Mouse (Mus musculus) ES-E14 (cell line): ENCODE measurements at regions not wholly inside any gene's neighbourhood (a gene's known extent, or its start where the extent isn't known, plus 50 kb on each side); places are given as distances from the start of the nearest gene placed in this dataset.

Source experiments
- DNase-seq: peaks from one replicate; pipeline ENCODE4 v3.0.0-alpha.2; 2013; ENCODE audit warnings: low read depth, low spot score
- H3K27ac ChIP-seq: 2 replicates; pipeline ENCODE4 v1.5.1; 2012; ENCODE audit warnings: low read depth, mild to moderate bottlenecking, low read length, moderate library complexity, mixed read lengths; ENCODE audit not compliant: poor library complexity, insufficient read depth, severe bottlenecking
- H3K36me3 ChIP-seq: 2 replicates; pipeline ENCODE4 v1.6.1; 2012; ENCODE audit warnings: mild to moderate bottlenecking, low read length, moderate library complexity, mixed read lengths; ENCODE audit not compliant: control insufficient read depth, poor library complexity, insufficient read depth, severe bottlenecking
- H3K4me1 ChIP-seq, 2 experiments: fragments of 150-350 bp in 1 of 2; sonication (generic) in 1 of 2; 2 replicates each; pipeline ENCODE4 v1.6.1; 2012; ENCODE audit warnings: low read length in 2 of 2, mild to moderate bottlenecking in 1 of 2, mixed read lengths in 1 of 2; ENCODE audit not compliant: control insufficient read depth in 2 of 2, insufficient read depth in 2 of 2, poor library complexity in 1 of 2
- H3K4me3 ChIP-seq, 2 experiments: fragments of 150-350 bp in 1 of 2; sonication (generic) in 1 of 2; 2 replicates each; pipeline ENCODE4 v1.5.1; 2012; ENCODE audit warnings: low read length in 2 of 2, low read depth in 1 of 2, mild to moderate bottlenecking in 1 of 2, mixed read lengths in 1 of 2; ENCODE audit not compliant: insufficient read depth in 1 of 2, poor library complexity in 1 of 2, severe bottlenecking in 1 of 2
- H3K9ac ChIP-seq: 2 replicates; pipeline ENCODE4 v1.6.1; 2012; ENCODE audit warnings: low read depth, mild to moderate bottlenecking, low read length, mixed read lengths; ENCODE audit not compliant: poor library complexity, insufficient read depth, severe bottlenecking
- H3K9me3 ChIP-seq: fragments of 150-350 bp; sonication (generic); 2 replicates; pipeline ENCODE4 v1.6.1; 2012; ENCODE audit warnings: low read depth, mild to moderate bottlenecking, low read length; ENCODE audit not compliant: control insufficient read depth, insufficient read depth
- CHD2 ChIP-seq: IDR thresholded peaks from 2 replicates; pipeline ENCODE4 v1.6.1; 2014; ENCODE audit warnings: mild to moderate bottlenecking, low read depth, low read length, inconsistent platforms
- HCFC1 ChIP-seq: IDR thresholded peaks from 2 replicates; pipeline ENCODE4 v1.6.1; 2012; ENCODE audit warnings: low read length, inconsistent platforms, borderline replicate concordance; ENCODE audit not compliant: insufficient read depth
- MAFK ChIP-seq: IDR thresholded peaks from 2 replicates; pipeline ENCODE4 v1.6.1; 2014; ENCODE audit warnings: mild to moderate bottlenecking, low read depth, low read length, inconsistent platforms; ENCODE audit not compliant: insufficient read depth
- ZC3H11A ChIP-seq: IDR thresholded peaks from 2 replicates; pipeline ENCODE4 v1.6.1; 2012; ENCODE audit warnings: low read depth, mild to moderate bottlenecking, inconsistent platforms, low read length, borderline replicate concordance
- ZNF384 ChIP-seq: IDR thresholded peaks from 2 replicates; pipeline ENCODE4 v1.6.1; 2012; ENCODE audit warnings: low read depth, low read length, inconsistent platforms
- in situ Hi-C, 2 experiments: fragments of 600-800 bp; cut with MboI; formaldehyde crosslinking; loops; one replicate each; pipeline ENCODE4 v1.15.1; 2025; ENCODE audit warnings: low sequenced_read_pairs in 2 of 2, inconsistent platforms in 1 of 2; ENCODE audit not compliant: unreplicated experiment in 2 of 2

GRCm38 (mm10) chr1:186460742-186461141 is 245.0 kb downstream of the Tgfb2 start:
- in situ Hi-C loops = loop anchor here in 1 of 2 experiments (25.0 kb wide), 1 partner anchor 252 kb away; the partner anchor contains the start of gene Tgfb2
- Histone ChIP-seq H3K4me1 (peaks cover 0 to 3% of the 10 kb centered on the region in 2 experiments; a peak in 1 of 4 replicates), H3K36me3 (no peaks in the 10 kb centered on the region), H3K27ac (no peak overlapping the region), H3K9me3 (no peaks in the 10 kb centered on the region), H3K4me3 (no peak overlapping the region), H3K9ac (no peak overlapping the region)
- DNase-seq = no peak
- TF ChIP-seq CHD2 (no peak), ZC3H11A (no peak), MAFK (no peak), ZNF384 (no peak), HCFC1 (no peak)

GRCm38 (mm10) chr1:186458099-186458637 is 247.6 kb downstream of the Tgfb2 start:
- Histone ChIP-seq H3K4me3 (no peak overlapping the region), H3K9ac (no peak overlapping the region), H3K27ac (no peak overlapping the region), H3K4me1 (peaks cover 0 to 3% of the 10 kb centered on the region in 2 experiments; a peak in 1 of 4 replicates), H3K9me3 (no peaks in the 10 kb centered on the region), H3K36me3 (no peaks in the 10 kb centered on the region)
- no peak for DNase-seq
- TF ChIP-seq ZC3H11A (no peak), ZNF384 (no peak), CHD2 (no peak), HCFC1 (no peak), MAFK (no peak)
- in situ Hi-C loops = loop anchor here in 1 of 2 experiments (25.0 kb wide), 1 partner anchor 254 kb away; the partner anchor contains the start of gene Tgfb2

- Histone ChIP-seq H3K4me3 (no peak overlapping the region), H3K9me3 (no peaks in the 10 kb centered on the region), H3K36me3 (no peaks in the 10 kb centered on the region), H3K27ac (no peak overlapping the region), H3K9ac (no peak overlapping the region), H3K4me1 (peaks cover 0 to 3% of the 10 kb centered on the region in 2 experiments; a peak in 1 of 4 replicates)
- no peak for DNase-seq
- no peak for TF ChIP-seq HCFC1
- no peak for TF ChIP-seq CHD2
- TF ChIP-seq MAFK = no peak
- TF ChIP-seq ZNF384 = no peak
- no peak for TF ChIP-seq ZC3H11A
- in situ Hi-C loops = loop anchor here in 1 of 2 experiments (25.0 kb wide), 1 partner anchor 255 kb away; the partner anchor contains the start of gene Tgfb2
These were observed 248.7 kb downstream of the Tgfb2 start for GRCm38 (mm10) chr1:186457098-186457497.

- peak; percentile 51 for DNase-seq
- TF ChIP-seq ZC3H11A = peak; percentile 95
- TF ChIP-seq CHD2 = no peak
- no peak for TF ChIP-seq MAFK
- in situ Hi-C loops = loop anchor here in 1 of 2 experiments (25.0 kb wide), 1 partner anchor 256 kb away; the partner anchor contains the start of gene Tgfb2
These were observed 249.7 kb downstream of the Tgfb2 start for GRCm38 (mm10) chr1:186456131-186456530.

More at GRCm38 (mm10) chr1:186456131-186456530, 249.7 kb downstream of the Tgfb2 start:
- Histone ChIP-seq H3K36me3 (no peaks in the 10 kb centered on the region), H3K9ac (no peak overlapping the region), H3K4me3 (no peak overlapping the region), H3K27ac (no peak overlapping the region), H3K4me1 (peaks cover 0 to 3% of the 10 kb centered on the region in 2 experiments; a peak in 1 of 4 replicates), H3K9me3 (no peaks in the 10 kb centered on the region)
